Mouse (Mus musculus) embryonic facial prominence, embryonic 11.5 days (tissue): ENCODE results near the gene Ipo11. TPM values are rescaled to one million over a fixed set of nuclear protein-coding genes. Genes with fewer than 3 reads are reported as not detected.

Experiments
- ATAC-seq: fragments of 200-750 bp; cut with Nextera tagmentation; replicated peaks from 2 replicates; pipeline ENCODE4 v1.8.0; 2017; ENCODE audit warnings: low read depth; ENCODE audit not compliant: insufficient number of reproducible peaks, low FRiP score, low TSS enrichment
- DNase-seq: peaks from one replicate; pipeline ENCODE4 v3.0.0-alpha.2; 2015; ENCODE audit warnings: low spot score
- H3K27ac ChIP-seq: fragments of 300-500 bp; sonication (generic); replicated peaks from 2 replicates; pipeline ENCODE4 v1.5.1; 2014; ENCODE audit warnings: mild to moderate bottlenecking, low read depth, low read length, control low read depth
- H3K27me3 ChIP-seq: fragments of 300-500 bp; sonication (generic); 2 replicates; pipeline ENCODE4 v1.6.1; 2014; ENCODE audit warnings: mild to moderate bottlenecking, low read length, moderate library complexity, mixed read lengths; ENCODE audit not compliant: control insufficient read depth, insufficient read depth
- H3K36me3 ChIP-seq: fragments of 300-500 bp; sonication (generic); replicated peaks from 2 replicates; pipeline ENCODE4 v1.6.1; 2014; ENCODE audit warnings: low read depth, mild to moderate bottlenecking, low read length, moderate library complexity, mixed read lengths; ENCODE audit not compliant: control insufficient read depth, insufficient read depth
- H3K4me1 ChIP-seq: fragments of 300-500 bp; sonication (generic); 2 replicates; pipeline ENCODE4 v1.6.1; 2014; ENCODE audit warnings: low read length, mixed read lengths; ENCODE audit not compliant: control insufficient read depth, insufficient read depth
- H3K4me2 ChIP-seq: fragments of 300-500 bp; sonication (generic); 2 replicates; pipeline ENCODE4 v1.6.1; 2014; ENCODE audit warnings: low read depth, mild to moderate bottlenecking, control low read depth, low read length, moderate library complexity
- H3K4me3 ChIP-seq: fragments of 300-500 bp; sonication (generic); 2 replicates; pipeline ENCODE4 v1.5.1; 2014; ENCODE audit warnings: low read depth, low read length, control low read depth
- H3K9ac ChIP-seq: fragments of 300-500 bp; sonication (generic); replicated peaks from 2 replicates; pipeline ENCODE4 v1.6.1; 2014; ENCODE audit warnings: mild to moderate bottlenecking, control low read depth, low read length
- H3K9me3 ChIP-seq: fragments of 300-500 bp; sonication (generic); replicated peaks from 2 replicates; pipeline ENCODE4 v1.6.1; 2016; ENCODE audit warnings: mild to moderate bottlenecking, low read length, inconsistent platforms, mixed read lengths; ENCODE audit not compliant: control insufficient read depth
- WGBS: fragments of 180-500 bp; shearing (Covaris S2); extraction: QIAGEN DNeasy Blood & Tissue Kit; methylation state at CpG from one replicate; pipeline ENCODE4 v1.1.7; 2014; 5-methylcytosine and 5-hydroxymethylcytosine counted together
- polyA plus RNA-seq: library from polyadenylated mRNA; unstranded; fragments of >200 nt; fragmentation: Nextera tagmentation; extraction: Ambion mirVana; gene quantifications from 2 replicates; pipeline ENCODE4 v1.2.1, GENCODE M21; 2014

Gene Ipo11
- polyA plus RNA-seq, 1 experiment from 2014 or later = 77.3 TPM

DNA sequence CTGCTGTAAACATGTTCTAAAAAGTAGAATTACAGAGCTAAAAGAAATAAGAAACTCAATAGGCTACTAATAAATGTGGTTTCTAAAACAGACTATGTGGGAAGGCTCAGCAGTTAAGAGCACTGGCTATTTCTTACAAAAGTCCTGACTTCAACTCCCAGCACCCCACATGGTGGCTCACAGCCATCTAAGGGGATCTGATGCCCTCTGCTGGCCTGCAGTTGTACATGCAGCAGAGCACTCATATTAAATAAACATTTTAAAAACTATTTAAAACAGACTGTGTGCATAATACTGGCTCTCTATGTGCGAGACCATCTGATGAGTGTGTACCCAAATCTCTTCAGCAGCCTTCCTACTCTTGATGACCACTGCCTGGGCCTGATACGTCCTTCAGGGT, 42.5 kb downstream of the Ipo11 start:
- Histone ChIP-seq H3K4me2 (no peak overlapping the region), H3K4me3 (no peak overlapping the region), H3K27ac (no peak overlapping the region), H3K36me3 (peaks cover 2% of the 10 kb centered on the region), H3K4me1 (no peaks in the 10 kb centered on the region), H3K9ac (no peak overlapping the region), H3K9me3 (no peaks in the 10 kb centered on the region), H3K27me3 (no peaks in the 10 kb centered on the region)
- WGBS = 94% methylated on average over 2 of the region's 2 CpGs
- DNase-seq = no peak
- no peak for ATAC-seq

DNA sequence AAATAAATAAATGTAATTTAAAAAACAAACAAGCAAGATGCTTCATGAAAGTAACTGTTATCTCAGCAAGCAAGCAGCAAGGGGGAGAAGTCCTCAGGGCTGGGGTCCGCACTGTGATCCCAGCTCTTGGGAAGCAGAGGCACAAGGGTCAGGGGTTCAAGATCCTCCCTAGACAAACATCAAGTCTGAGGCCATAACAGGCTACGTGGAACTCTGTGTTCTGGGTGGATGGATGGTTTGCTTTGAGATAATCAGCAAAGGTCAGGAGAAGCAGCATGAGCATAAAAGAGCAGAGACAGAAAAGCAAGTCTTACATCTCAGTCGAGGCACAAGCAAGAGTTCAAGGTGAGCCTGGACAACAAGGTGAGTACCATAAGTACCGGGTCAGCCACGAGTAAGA, 43.1 kb downstream of the Ipo11 start:
- no peak for ATAC-seq
- no peaks in the 10 kb centered on the region for H3K27me3 ChIP-seq
- peaks cover 2% of the 10 kb centered on the region for H3K36me3 ChIP-seq
- H3K9me3 ChIP-seq = no peaks in the 10 kb centered on the region
- H3K4me2 ChIP-seq = no peak overlapping the region
- no peak overlapping the region for H3K9ac ChIP-seq
- 91% methylated on average over 5 of the region's 5 CpGs for WGBS
- H3K4me1 ChIP-seq = no peaks in the 10 kb centered on the region
- no peak overlapping the region for H3K4me3 ChIP-seq
- DNase-seq = no peak
- no peak overlapping the region for H3K27ac ChIP-seq

GRCm38 (mm10) chr13:106893196-106893595, 43.6 kb downstream of the Ipo11 start:
- H3K27me3 ChIP-seq = no peaks in the 10 kb centered on the region
- H3K4me3 ChIP-seq = no peak overlapping the region
- no peaks in the 10 kb centered on the region for H3K9me3 ChIP-seq
- H3K4me2 ChIP-seq = no peak overlapping the region
- peaks cover 2% of the 10 kb centered on the region for H3K36me3 ChIP-seq
- H3K9ac ChIP-seq = no peak overlapping the region
- 92% methylated on average over 9 of the region's 9 CpGs for WGBS
- DNase-seq = no peak
- 0 out of 2 replicates have a peak, but pooled peaks have one; percentile 59 for ATAC-seq
- H3K4me1 ChIP-seq = no peaks in the 10 kb centered on the region
- H3K27ac ChIP-seq = no peak overlapping the region

DNA sequence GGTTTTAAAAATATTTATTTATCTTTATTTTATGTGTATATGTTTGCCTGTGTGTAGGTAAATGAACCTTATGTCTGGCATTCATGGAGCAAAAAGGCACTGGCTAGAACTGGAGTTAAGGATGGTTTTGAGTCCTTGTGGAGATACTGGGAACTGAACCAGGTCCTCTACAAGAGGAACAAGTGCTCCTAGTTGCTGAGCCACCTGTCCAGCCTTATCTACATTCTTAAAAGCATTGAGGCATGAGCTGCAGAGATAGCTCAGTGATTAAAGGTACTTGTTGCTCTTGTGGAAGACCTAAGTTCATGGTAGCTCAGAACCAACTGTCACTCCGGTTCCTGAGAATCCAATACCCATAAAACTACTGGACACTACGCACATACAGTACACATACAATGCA, 49.4 kb downstream of the Ipo11 start:
- no peaks in the 10 kb centered on the region for H3K4me1 ChIP-seq
- 100% methylated on average over 2 of the region's 2 CpGs for WGBS
- ATAC-seq (no peak), DNase-seq (no peak)
- peaks cover 2% of the 10 kb centered on the region; the same call in 1 of the 2 replicates for H3K36me3 ChIP-seq
- no peak overlapping the region for H3K9ac ChIP-seq
- no peak overlapping the region for H3K27ac ChIP-seq
- H3K4me3 ChIP-seq = no peak overlapping the region
- no peaks in the 10 kb centered on the region for H3K27me3 ChIP-seq
- no peak overlapping the region for H3K4me2 ChIP-seq
- H3K9me3 ChIP-seq = no peaks in the 10 kb centered on the region

GRCm38 (mm10) chr13:106884249-106884648, 52.5 kb downstream of the Ipo11 start:
- WGBS = 83% methylated on average over 4 of the region's 4 CpGs
- H3K36me3 ChIP-seq = no peaks in the 10 kb centered on the region; the same call in 1 of the 2 replicates
- no peaks in the 10 kb centered on the region for H3K4me1 ChIP-seq
- DNase-seq (no peak), ATAC-seq (no peak)
- no peak overlapping the region for H3K4me2 ChIP-seq
- H3K9me3 ChIP-seq = no peaks in the 10 kb centered on the region
- H3K9ac ChIP-seq = no peak overlapping the region
- no peak overlapping the region for H3K27ac ChIP-seq
- H3K4me3 ChIP-seq = no peak overlapping the region
- no peaks in the 10 kb centered on the region for H3K27me3 ChIP-seq

GRCm38 (mm10) chr13:106876278-106876677, 60.5 kb downstream of the Ipo11 start:
- Histone ChIP-seq H3K9ac (no peak overlapping the region), H3K27ac (no peak overlapping the region), H3K36me3 (peaks cover 2% of the 10 kb centered on the region; the same call in 1 of the 2 replicates), H3K4me1 (no peaks in the 10 kb centered on the region), H3K27me3 (no peaks in the 10 kb centered on the region), H3K4me3 (no peak overlapping the region), H3K4me2 (no peak overlapping the region), H3K9me3 (no peaks in the 10 kb centered on the region)
- no peak for ATAC-seq
- DNase-seq = peak; percentile 4
- 97% methylated on average over 1 of the region's 1 CpGs for WGBS

DNA sequence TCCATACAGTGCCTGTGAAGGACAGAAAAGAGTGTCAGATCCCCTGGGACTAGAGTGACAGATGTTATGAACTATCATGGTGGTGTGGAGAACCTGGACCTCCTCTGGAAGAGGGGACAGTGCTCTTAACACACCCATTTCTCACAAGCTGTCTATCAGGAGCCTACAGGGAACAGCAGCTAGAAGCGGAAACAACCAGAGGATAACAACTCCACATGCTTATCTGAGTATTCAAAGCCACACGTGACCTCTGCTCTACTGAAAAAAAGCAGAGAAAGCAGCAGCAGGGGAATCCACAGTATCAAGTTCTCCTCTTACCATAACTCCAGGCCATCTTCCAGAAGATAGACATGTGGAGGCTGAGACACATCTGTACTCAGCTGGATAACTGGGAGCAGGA, 71.2 kb downstream of the Ipo11 start:
- peaks cover 5% of the 10 kb centered on the region for H3K36me3 ChIP-seq
- no peak for ATAC-seq

GRCm38 (mm10) chr13:106858779-106859178, 78.0 kb downstream of the Ipo11 start:
- no peaks in the 10 kb centered on the region for H3K36me3 ChIP-seq

More for the DNA sequence above, 71.2 kb downstream of the Ipo11 start:
- Histone ChIP-seq H3K27ac (no peak overlapping the region), H3K9ac (no peak overlapping the region), H3K4me3 (no peak overlapping the region), H3K4me1 (no peaks in the 10 kb centered on the region), H3K9me3 (no peaks in the 10 kb centered on the region), H3K4me2 (no peak overlapping the region), H3K27me3 (no peaks in the 10 kb centered on the region)
- WGBS = 82% methylated on average over 2 of the region's 2 CpGs
- DNase-seq = no peak

More at GRCm38 (mm10) chr13:106858779-106859178, 78.0 kb downstream of the Ipo11 start:
- Histone ChIP-seq H3K4me3 (no peak overlapping the region), H3K9me3 (no peaks in the 10 kb centered on the region), H3K27ac (no peak overlapping the region), H3K27me3 (no peaks in the 10 kb centered on the region), H3K4me1 (no peaks in the 10 kb centered on the region), H3K9ac (no peak overlapping the region), H3K4me2 (no peak overlapping the region)
- ATAC-seq = no peak
- DNase-seq = no peak
- WGBS = 86% methylated on average over 5 of the region's 5 CpGs
